Mouse (Mus musculus): ENCODE measurements around the gene Rbm15b. TPM values are rescaled to one million over a fixed set of nuclear protein-coding genes. Genes with fewer than 3 reads are reported as not detected.

Rbm15b gene
- polyA plus RNA-seq, 1 experiment from 2014 or later = 19.6 TPM

DNA sequence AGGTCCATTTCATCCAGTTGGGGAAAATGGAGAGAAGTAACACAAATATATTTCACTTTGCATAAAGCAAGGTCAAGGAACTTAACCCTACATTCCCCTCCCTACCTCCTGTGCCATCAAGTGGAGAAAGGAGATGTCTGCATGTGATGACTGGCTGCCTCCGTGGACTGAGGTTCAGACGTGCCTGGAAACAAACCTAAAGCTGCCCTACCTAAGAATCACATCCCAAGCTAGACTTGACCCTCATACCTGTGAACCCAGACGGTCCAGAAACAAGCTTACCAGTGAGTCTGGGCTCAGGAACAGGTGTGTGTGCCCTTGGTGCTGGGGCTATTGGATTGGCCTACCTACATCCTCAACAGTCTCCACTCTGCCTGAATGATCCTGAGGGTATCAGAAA is 6.1 kb upstream of the Rbm15b start:
- peak overlapping the region; percentile 72 for H3K4me2 ChIP-seq
- H3K9ac ChIP-seq = no peak overlapping the region
- H3K27ac ChIP-seq (replicated peaks) = no peak overlapping the region
- peaks cover 52% of the 10 kb centered on the region for H3K36me3 ChIP-seq
- ATAC-seq (ENCODE audit: low read depth) = no peak
- H3K4me1 ChIP-seq (replicated peaks) = peaks cover 37% of the 10 kb centered on the region
- no peaks in the 10 kb centered on the region for H3K9me3 ChIP-seq
- H3K4me3 ChIP-seq = no peak overlapping the region
- WGBS = 60% methylated on average over 3 of the region's 3 CpGs
- no peaks in the 10 kb centered on the region for H3K27me3 ChIP-seq

- no peaks in the 10 kb centered on the region for H3K27me3 ChIP-seq
- H3K4me1 ChIP-seq (replicated peaks) = peaks cover 46% of the 10 kb centered on the region
- peak overlapping the region; percentile 93 for H3K27ac ChIP-seq (replicated peaks)
- peaks cover 56% of the 10 kb centered on the region for H3K36me3 ChIP-seq
- peak overlapping the region; percentile 72 for H3K4me2 ChIP-seq
- ATAC-seq (ENCODE audit: low read depth) = no peak
- peak overlapping the region; percentile 78 for H3K9ac ChIP-seq
- peak overlapping the region; percentile 72 for H3K4me3 ChIP-seq
- under 1% methylated on average over 9 of the region's 9 CpGs for WGBS
- no peaks in the 10 kb centered on the region for H3K9me3 ChIP-seq
These were observed 5.3 kb upstream of the Rbm15b start for GRCm38 (mm10) chr9:106892552-106892875.

DNA sequence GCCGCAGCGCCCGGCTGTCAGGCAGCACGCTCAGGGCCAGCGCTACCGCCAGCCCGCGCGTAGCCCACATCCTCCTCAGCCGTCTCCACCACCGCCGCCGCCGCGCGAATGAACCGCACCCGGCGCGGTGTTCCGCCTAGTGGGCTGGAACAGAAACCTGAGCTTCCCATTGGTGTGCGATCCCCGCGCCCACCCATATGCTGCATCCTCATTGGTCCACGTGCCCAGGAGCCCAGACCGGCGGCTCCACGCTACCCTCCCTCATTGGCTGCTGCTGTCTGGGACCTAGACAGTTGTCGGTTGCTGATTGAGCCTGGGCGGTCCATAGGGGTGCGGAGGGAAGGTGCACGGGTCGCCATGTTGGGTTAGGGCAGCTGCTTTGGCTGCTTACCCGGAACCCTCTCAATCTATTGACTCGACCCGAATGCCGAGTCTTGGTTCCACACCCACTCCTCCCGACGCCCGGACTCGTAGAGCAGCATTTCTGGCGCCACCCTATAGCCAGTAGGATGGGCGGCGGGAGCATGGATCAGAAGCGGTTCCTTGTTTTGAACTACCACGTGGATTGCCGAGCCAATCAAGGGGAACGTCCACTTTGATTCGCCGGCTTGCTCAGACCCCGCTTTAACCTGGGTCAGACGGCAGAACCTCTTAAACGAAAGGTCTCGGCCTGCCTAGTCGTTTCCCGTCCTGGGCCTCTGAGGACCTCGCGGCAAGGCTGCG is 4.8 kb upstream of the Rbm15b start, which contains the start of gene Manf:
Gene Manf (minus strand): TSS at position 151 of the 723 bp plus-strand sequence.
- Histone ChIP-seq H3K36me3 (peaks cover 53% of the 10 kb centered on the region), H3K4me1 (replicated peaks) (peaks cover 49% of the 10 kb centered on the region), H3K27ac (replicated peaks) (peak within 1 kb of the TSS; percentile 93), H3K9me3 (no peaks in the 10 kb centered on the region), H3K4me2 (peak within 1 kb of the TSS; percentile 76), H3K9ac (peak within 1 kb of the TSS; percentile 85), H3K4me3 (peak within 1 kb of the TSS; percentile 72), H3K27me3 (no peaks in the 10 kb centered on the region)
- peak; percentile 99 for ATAC-seq (ENCODE audit: low read depth)
- under 1% methylated on average over 59 of the region's 59 CpGs for WGBS

GRCm38 (mm10) chr9:106891341-106891741 is 4.1 kb upstream of the Rbm15b start:
- no peaks in the 10 kb centered on the region for H3K27me3 ChIP-seq
- no peak for ATAC-seq (ENCODE audit: low read depth)
- H3K9ac ChIP-seq = peak overlapping the region; percentile 85
- peak overlapping the region; percentile 76 for H3K4me2 ChIP-seq
- H3K9me3 ChIP-seq = no peaks in the 10 kb centered on the region
- WGBS = under 1% methylated on average over 17 of the region's 17 CpGs
- H3K4me3 ChIP-seq = peak overlapping the region; percentile 72
- peak overlapping the region; percentile 93 for H3K27ac ChIP-seq (replicated peaks)
- peaks cover 46% of the 10 kb centered on the region for H3K36me3 ChIP-seq
- peaks cover 49% of the 10 kb centered on the region for H3K4me1 ChIP-seq (replicated peaks)

- WGBS = 75% methylated on average over 8 of the region's 8 CpGs
- Histone ChIP-seq H3K9me3 (no peaks in the 10 kb centered on the region), H3K4me3 (peak overlapping the region; percentile 72), H3K4me2 (peak overlapping the region; percentile 76), H3K9ac (peak overlapping the region; percentile 85), H3K27ac (replicated peaks) (no peak overlapping the region), H3K27me3 (no peaks in the 10 kb centered on the region), H3K4me1 (replicated peaks) (peaks cover 52% of the 10 kb centered on the region), H3K36me3 (peaks cover 44% of the 10 kb centered on the region)
- ATAC-seq (ENCODE audit: low read depth) = no peak
These were observed 3.4 kb upstream of the Rbm15b start for GRCm38 (mm10) chr9:106890496-106891240.

- no peak overlapping the region for H3K4me2 ChIP-seq
- 85% methylated on average over 9 of the region's 9 CpGs for WGBS
- H3K9me3 ChIP-seq = no peaks in the 10 kb centered on the region
- H3K36me3 ChIP-seq = peaks cover 39% of the 10 kb centered on the region
- no peak overlapping the region; the same call in 1 of the 2 replicates for H3K4me3 ChIP-seq
- peak overlapping the region; percentile 27; the same call in 1 of the 2 replicates for H3K9ac ChIP-seq
- ATAC-seq (ENCODE audit: low read depth) = no peak
- no peaks in the 10 kb centered on the region for H3K27me3 ChIP-seq
- H3K4me1 ChIP-seq (replicated peaks) = peaks cover 65% of the 10 kb centered on the region
- H3K27ac ChIP-seq (replicated peaks) = no peak overlapping the region
These were observed 2.1 kb upstream of the Rbm15b start for GRCm38 (mm10) chr9:106889321-106889720.

GRCm38 (mm10) chr9:106888346-106888745 is 1.1 kb upstream of the Rbm15b start:
- 89% methylated on average over 3 of the region's 3 CpGs for WGBS
- H3K4me2 ChIP-seq = no peak overlapping the region
- H3K9ac ChIP-seq = no peak overlapping the region
- no peak overlapping the region for H3K4me3 ChIP-seq
- peaks cover 71% of the 10 kb centered on the region for H3K4me1 ChIP-seq (replicated peaks)
- no peak for ATAC-seq (ENCODE audit: low read depth)
- peaks cover 46% of the 10 kb centered on the region for H3K36me3 ChIP-seq
- H3K27ac ChIP-seq (replicated peaks) = no peak overlapping the region
- H3K9me3 ChIP-seq = no peaks in the 10 kb centered on the region
- no peaks in the 10 kb centered on the region for H3K27me3 ChIP-seq

DNA sequence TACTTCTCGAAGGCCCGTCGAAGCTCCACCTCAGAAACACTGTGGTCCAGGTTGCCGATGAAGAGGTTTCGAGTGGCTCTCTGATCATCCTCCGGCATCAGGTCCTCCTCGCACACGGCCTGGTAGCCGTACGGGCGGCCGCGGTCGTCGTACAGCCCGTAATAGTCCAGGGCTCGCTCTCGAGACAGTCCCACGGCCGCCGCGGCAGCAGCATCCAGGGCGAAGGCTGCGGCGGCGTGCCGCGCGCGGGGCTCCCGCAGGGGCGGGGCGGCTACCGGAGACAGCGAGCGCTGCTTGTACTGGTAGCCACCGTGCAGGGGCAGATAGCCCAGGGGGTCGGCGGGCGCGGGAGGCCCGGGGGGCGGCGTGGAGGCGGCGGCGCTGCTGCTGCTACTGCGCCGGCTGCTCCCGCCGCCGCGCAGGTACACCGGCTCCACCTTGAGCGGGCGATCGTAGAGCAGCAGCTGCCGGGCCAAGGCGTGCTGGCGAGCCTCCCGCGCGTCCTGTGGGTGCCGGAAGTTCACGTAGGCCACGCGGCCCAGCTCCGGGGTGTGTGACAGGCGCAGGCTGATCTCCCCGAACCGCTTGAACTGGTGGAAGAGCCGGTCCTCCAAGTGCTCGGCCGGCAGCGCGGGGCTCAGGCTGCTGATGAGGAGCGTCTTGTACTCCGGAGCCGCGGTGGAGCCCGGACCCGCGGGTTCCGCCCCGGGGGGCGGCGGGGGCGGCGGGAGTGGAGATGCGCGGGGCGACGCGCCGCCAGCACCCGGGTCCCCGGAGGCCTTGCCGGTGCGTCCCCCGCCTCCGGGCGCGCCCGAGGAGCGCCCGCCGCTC is 1.1 kb downstream of the Rbm15b start:
- peaks cover 87% of the 10 kb centered on the region for H3K4me1 ChIP-seq (replicated peaks)
- H3K4me3 ChIP-seq = peak overlapping the region; percentile 98
- peak overlapping the region; percentile 94 for H3K27ac ChIP-seq (replicated peaks)
- H3K27me3 ChIP-seq = no peaks in the 10 kb centered on the region
- ATAC-seq (ENCODE audit: low read depth) = 0 out of 2 replicates have a peak, but pooled peaks have one; percentile 4
- peak overlapping the region; percentile 99 for H3K9ac ChIP-seq
- H3K9me3 ChIP-seq = no peaks in the 10 kb centered on the region
- peaks cover 68% of the 10 kb centered on the region for H3K36me3 ChIP-seq
- peak overlapping the region; percentile 100 for H3K4me2 ChIP-seq
- under 1% methylated on average over 76 of the region's 107 CpGs for WGBS

GRCm38 (mm10) chr9:106884996-106885900 is 2.0 kb downstream of the Rbm15b start:
- peak overlapping the region; percentile 99 for H3K9ac ChIP-seq
- H3K36me3 ChIP-seq = peaks cover 69% of the 10 kb centered on the region
- H3K4me3 ChIP-seq = peak overlapping the region; percentile 98
- H3K27ac ChIP-seq (replicated peaks) = peak overlapping the region; percentile 94; the same call in 1 of the 2 replicates
- WGBS = 22% methylated on average over 44 of the region's 44 CpGs
- H3K9me3 ChIP-seq = no peaks in the 10 kb centered on the region
- peak overlapping the region; percentile 100 for H3K4me2 ChIP-seq
- H3K27me3 ChIP-seq = no peaks in the 10 kb centered on the region
- peaks cover 81% of the 10 kb centered on the region for H3K4me1 ChIP-seq (replicated peaks)
- ATAC-seq (ENCODE audit: low read depth) = no peak; the same call in 1 of the 2 replicates

DNA sequence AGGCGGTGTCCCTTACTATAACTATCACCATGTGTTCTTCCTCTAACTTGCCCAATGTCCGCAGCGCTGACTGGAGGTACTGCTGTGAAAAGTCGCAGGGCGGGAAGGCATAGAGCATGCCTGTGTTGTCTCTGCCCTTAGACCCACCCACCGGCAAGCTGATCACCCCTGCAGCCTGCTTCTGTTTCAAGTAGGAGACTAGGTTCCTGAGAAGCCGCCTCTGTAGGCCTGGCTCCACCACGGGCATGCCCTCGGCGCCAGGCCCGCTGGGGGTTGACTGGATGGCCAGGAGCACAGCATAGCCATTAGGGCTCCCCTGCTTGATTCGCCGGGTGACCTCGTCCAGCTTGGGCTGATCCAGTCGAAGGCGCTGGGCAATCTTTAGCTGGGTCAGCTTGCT is 2.9 kb downstream of the Rbm15b start:
- Histone ChIP-seq H3K9ac (peak overlapping the region; percentile 99), H3K27me3 (no peaks in the 10 kb centered on the region), H3K9me3 (no peaks in the 10 kb centered on the region), H3K27ac (replicated peaks) (no peak overlapping the region), H3K36me3 (peaks cover 65% of the 10 kb centered on the region), H3K4me3 (peak overlapping the region; percentile 98), H3K4me1 (replicated peaks) (peaks cover 72% of the 10 kb centered on the region), H3K4me2 (peak overlapping the region; percentile 100)
- 47% methylated on average over 16 of the region's 16 CpGs for WGBS
- ATAC-seq (ENCODE audit: low read depth) = no peak

- no peaks in the 10 kb centered on the region for H3K27me3 ChIP-seq
- no peak overlapping the region for H3K27ac ChIP-seq (replicated peaks)
- H3K9me3 ChIP-seq = no peaks in the 10 kb centered on the region
- peak overlapping the region; percentile 98 for H3K4me3 ChIP-seq
- H3K9ac ChIP-seq = peak overlapping the region; percentile 41
- 78% methylated on average over 3 of the region's 3 CpGs for WGBS
- H3K4me2 ChIP-seq = peak overlapping the region; percentile 100
- H3K4me1 ChIP-seq (replicated peaks) = peaks cover 60% of the 10 kb centered on the region
- H3K36me3 ChIP-seq = peaks cover 65% of the 10 kb centered on the region
- ATAC-seq (ENCODE audit: low read depth) = no peak
These were observed 4.1 kb downstream of the Rbm15b start for GRCm38 (mm10) chr9:106883085-106883484.
